Comparison of ENCODE assay signal across 23 mouse cellular contexts in the genomic region with DNA sequence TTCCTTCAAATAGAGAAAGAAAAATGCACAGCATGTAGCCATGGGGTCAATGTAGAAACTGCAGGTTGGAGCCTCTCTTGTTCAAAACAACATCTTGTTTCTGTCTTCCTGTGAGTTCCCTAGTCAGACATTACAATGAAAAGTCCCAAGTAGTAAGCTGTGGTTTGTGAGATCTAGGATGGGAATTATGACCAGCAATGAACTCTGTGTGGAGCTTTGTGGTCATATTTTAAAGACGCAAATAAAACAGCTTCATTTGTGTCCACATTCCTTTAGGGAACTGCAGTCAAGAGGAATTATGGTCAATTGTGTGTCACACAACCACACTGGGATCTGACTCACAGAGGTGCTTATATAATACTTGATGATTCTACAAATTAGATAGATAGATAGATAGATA.
DNase-seq lines count a peak whose midpoint lies in the region; ATAC-seq and TF ChIP-seq lines count a peak whose summit lies in the region.
"Had no signal": no experiment of that assay in that cellular context is flagged by ENCODE, and none has a peak within 500 bp of the region (broad histone marks: within the 10 kb centered on the region; RNA-seq: fewer than 3 reads in every experiment).

No protein-coding gene starts in this region.

- no peaks in the 10 kb centered on the region for H3K4me1 ChIP-seq in kidney, postnatal 0 days (replicated peaks; ENCODE audit: insufficient read depth, low read length)
- H3K4me1 ChIP-seq in thymus, adult 2 months (replicated peaks; ENCODE audit: control insufficient read depth, insufficient read depth, low read length): no peaks in the 10 kb centered on the region
- H3K4me1 ChIP-seq: embryonic facial prominence, embryonic 10.5 days; embryonic facial prominence, embryonic 12.5 days; forebrain, embryonic 13.5 days; forebrain, embryonic 15.5 days had no signal

- no peak overlapping the region for H3K9ac ChIP-seq in kidney, postnatal 0 days (ENCODE audit: low read depth, low read length)
- H3K9ac ChIP-seq: embryonic facial prominence, embryonic 12.5 days; forebrain, embryonic 13.5 days; forebrain, embryonic 15.5 days; forebrain, postnatal 0 days had no signal

- H3K27me3 ChIP-seq in kidney, postnatal 0 days (ENCODE audit: insufficient read depth, low read length): no peaks in the 10 kb centered on the region
- no peaks in the 10 kb centered on the region for H3K27me3 ChIP-seq in thymus, adult 2 months (ENCODE audit: control insufficient read depth, insufficient read depth, low read length)
- H3K27me3 ChIP-seq: CH12.LX; embryonic facial prominence, embryonic 12.5 days; forebrain, embryonic 13.5 days; forebrain, embryonic 15.5 days had no signal

- WGBS in kidney, postnatal 0 days: 70% methylated on average over 1 of the region's 1 CpGs
- WGBS in thymus, adult 2 months: 94% methylated on average over 1 of the region's 1 CpGs

- H3K27ac ChIP-seq in kidney, postnatal 0 days: no peak overlapping the region
- H3K27ac ChIP-seq in thymus, adult 2 months (ENCODE audit: control insufficient read depth, insufficient read depth, low read length): no peak overlapping the region
- H3K27ac ChIP-seq: embryonic facial prominence, embryonic 10.5 days; embryonic facial prominence, embryonic 12.5 days; forebrain, embryonic 13.5 days; forebrain, embryonic 15.5 days had no signal

- H3K9me3 ChIP-seq in kidney, postnatal 0 days (replicated peaks; ENCODE audit: low read length): no peaks in the 10 kb centered on the region
- H3K9me3 ChIP-seq: embryonic facial prominence, embryonic 10.5 days; embryonic facial prominence, embryonic 12.5 days; forebrain, embryonic 13.5 days; forebrain, embryonic 15.5 days had no signal

- H3K36me3 ChIP-seq in kidney, postnatal 0 days (ENCODE audit: insufficient read depth, low read length): no peaks in the 10 kb centered on the region
- no peaks in the 10 kb centered on the region for H3K36me3 ChIP-seq in thymus, adult 2 months (ENCODE audit: control insufficient read depth, insufficient read depth, low read length)
- H3K36me3 ChIP-seq: embryonic facial prominence, embryonic 10.5 days; embryonic facial prominence, embryonic 12.5 days; forebrain, embryonic 15.5 days; G1E had no signal

- ATAC-seq in kidney, postnatal 0 days (replicated peaks; ENCODE audit: low FRiP score, low read depth): no peak
- ATAC-seq: activated CD4-positive, CD25-positive, alpha-beta regulatory T cell, adult 4 months; CD4-positive, CD25-positive, alpha-beta regulatory T cell, adult 4 months; forebrain, embryonic 13.5 days; forebrain, embryonic 15.5 days; forebrain, postnatal 0 days had no signal

- peak; percentile 53 for DNase-seq in kidney, postnatal 0 days (ENCODE audit: low spot score)
- no peak for DNase-seq in kidney, postnatal 4 days
- peak; percentile 82 for DNase-seq in Muller cell, postnatal 12 days (ENCODE audit: inconsistent ontology term)
- no peak for DNase-seq in thymus, adult 2 months
- DNase-seq in layer of hippocampus, adult 8-10 months (ENCODE audit: low spot score in 2 of 2): no peak
- DNase-seq: adrenal gland, adult 8-10 months; adrenal gland, postnatal 14 days; adrenal gland, postnatal 36 days; B cell, adult 2 months; cerebellum, adult 11-12 months; cerebellum, adult 2 months; cerebellum, adult 9-10 months; cerebellum, postnatal 10 days; cerebellum, postnatal 25 days; forebrain, postnatal 0 days had no signal

- H3K4me2 ChIP-seq in kidney, postnatal 0 days (ENCODE audit: low read length): no peak overlapping the region
- H3K4me2 ChIP-seq: embryonic facial prominence, embryonic 12.5 days; forebrain, embryonic 13.5 days; forebrain, embryonic 15.5 days had no signal

- no peak for TF ChIP-seq POLR2A in thymus, adult 2 months (IDR thresholded peaks at IDR 0.05; ENCODE audit: control insufficient read depth, extremely low read depth, insufficient read depth, low read length, poor library complexity)

- H3K4me3 ChIP-seq in kidney, postnatal 0 days (replicated peaks; ENCODE audit: low read depth, low read length): no peak overlapping the region
- H3K4me3 ChIP-seq in thymus, adult 2 months (ENCODE audit: control insufficient read depth, insufficient read depth, low read length): no peak overlapping the region
- H3K4me3 ChIP-seq: embryonic facial prominence, embryonic 10.5 days; embryonic facial prominence, embryonic 12.5 days; forebrain, embryonic 13.5 days; forebrain, embryonic 15.5 days had no signal

- no peak for TF ChIP-seq CTCF in kidney, postnatal 0 days (IDR thresholded peaks at IDR 0.05; ENCODE audit: low read depth)
- TF ChIP-seq CTCF in thymus, adult 2 months (IDR thresholded peaks at IDR 0.05; ENCODE audit: borderline replicate concordance, control insufficient read depth, extremely low read depth, insufficient read depth, low read length, poor library complexity): no peak

Comparison
In these comparisons a context has a peak if more than half of its experiments do, and no peak if none do; other contexts are left out.
1. DNase-seq: peak in kidney, postnatal 0 days (single experiment) and Muller cell, postnatal 12 days (single experiment); none in kidney, postnatal 4 days (0 of 2), thymus, adult 2 months (single experiment) and layer of hippocampus, adult 8-10 months (0 of 2).